Mouse (Mus musculus): ENCODE measurements around the gene Il11ra1.

- TF ChIP-seq CTCF (IDR thresholded peaks at IDR 0.05; ENCODE audit: extremely low read depth, insufficient read length, insufficient replicate concordance, low read depth, low read length) (no peak), POLR2A (IDR thresholded peaks at IDR 0.05; ENCODE audit: low read depth, low read length) (no peak)
These were observed 23.4 kb upstream of the Il11ra1 start for GRCm38 (mm10) chr4:41676248-41677005.
